Comparison of ENCODE assay signal across 28 mouse cellular contexts in genomic region chr4:129353176-129353575, GRCm38 (mm10).
"Had no signal": no experiment of that assay in that cellular context is flagged by ENCODE, and none has a peak within 500 bp of the region (broad histone marks: within the 10 kb centered on the region; RNA-seq: fewer than 3 reads in every experiment).

No protein-coding gene starts in this region.

- H3K4me1 ChIP-seq: heart, embryonic 10.5 days; heart, embryonic 12.5 days; hindbrain, embryonic 10.5 days; hindbrain, embryonic 12.5 days; intestine, embryonic 15.5 days; limb, embryonic 13.5 days; limb, embryonic 15.5 days had no signal

- H3K27ac ChIP-seq: heart, embryonic 10.5 days; hindbrain, embryonic 10.5 days; hindbrain, embryonic 12.5 days; hindbrain, embryonic 14.5 days; intestine, embryonic 15.5 days; layer of hippocampus, adult 2 months; limb, embryonic 13.5 days; limb, embryonic 15.5 days; liver, embryonic 12.5 days; liver, embryonic 14.5 days had no signal

- H3K4me2 ChIP-seq: heart, embryonic 12.5 days; hindbrain, embryonic 12.5 days; hindbrain, embryonic 14.5 days; intestine, embryonic 15.5 days; limb, embryonic 13.5 days; limb, embryonic 15.5 days; liver, embryonic 12.5 days had no signal

- H3K9ac ChIP-seq: heart, embryonic 12.5 days; hindbrain, embryonic 12.5 days; hindbrain, embryonic 14.5 days; intestine, embryonic 15.5 days; limb, embryonic 13.5 days; limb, embryonic 15.5 days; liver, embryonic 12.5 days; liver, embryonic 14.5 days had no signal

- H3K27me3 ChIP-seq: heart, embryonic 12.5 days; hindbrain, embryonic 12.5 days; intestine, embryonic 15.5 days; limb, embryonic 13.5 days; limb, embryonic 15.5 days; liver, embryonic 12.5 days had no signal

- H3K4me3 ChIP-seq: gastrocnemius, adult 2 months; heart, embryonic 10.5 days; heart, embryonic 12.5 days; hindbrain, embryonic 10.5 days; hindbrain, embryonic 12.5 days; intestine, embryonic 15.5 days; layer of hippocampus, adult 2 months; limb, embryonic 13.5 days; limb, embryonic 15.5 days; liver, embryonic 12.5 days had no signal

- H3K9me3 ChIP-seq: heart, embryonic 10.5 days; heart, embryonic 12.5 days; hindbrain, embryonic 10.5 days; hindbrain, embryonic 12.5 days; intestine, embryonic 15.5 days; limb, embryonic 13.5 days; limb, embryonic 15.5 days; liver, embryonic 12.5 days had no signal

- ATAC-seq: hindbrain, embryonic 16.5 days; inflammation-experienced regulatory T-cells, adult 6 months; intestine, embryonic 15.5 days; intestine, postnatal 0 days; liver, embryonic 12.5 days had no signal

- DNase-seq: gastrocnemius, adult 2 months; gastrocnemius, postnatal 10 days; gastrocnemius, postnatal 25 days; heart, adult 18-20 months; heart, postnatal 10 days; heart, postnatal 4 days; kidney, adult 18-20 months; kidney, adult 8-10 months; kidney, postnatal 10 days; kidney, postnatal 25 days; kidney, postnatal 4 days; layer of hippocampus, adult 9-11 months; layer of hippocampus, postnatal 36 days; left cerebral cortex, postnatal 4 days had no signal
